Mouse (Mus musculus) adrenal gland, adult 18-20 months (tissue): ENCODE results near the gene Pld2. TPM values are rescaled to one million over a fixed set of nuclear protein-coding genes. Genes with fewer than 3 reads are reported as not detected.
A peak's percentile ranks its signal among the peaks of the same experiment; 100 is the strongest.
"Not testable (repeated sequence)": the region's sequence is repeated elsewhere in the genome, so short reads cannot be mapped to it uniquely, and the experiment has no call there.

ENCODE experiments used
- DNase-seq, 2 experiments: peaks; one replicate each; pipeline ENCODE4 v3.0.0; 2021 to 2022; ENCODE audit warnings: low spot score in 2 of 2
- long read RNA-seq, 2 experiments: library from polyadenylated mRNA; stranded (forward); transcript quantifications; one replicate each; pipeline ENCODE4 v2.0.0; 2021
- total RNA-seq, 2 experiments: library from RNA; stranded (reverse); gene quantifications; 1 replicate in 1 of 2; 2 replicates in 1 of 2; pipeline ENCODE4 v1.2.3; 2021

Gene Pld2
- 1 to 10 TPM; 6.8 to 8.2 TPM for total RNA-seq
- long read RNA-seq, experiment 1, transcript Pld2-201 (25 exons, 3,659 nt): major isoform, 5 of 12 reads
- long read RNA-seq, experiment 1, partial matches to known transcripts: 3 of 12 reads
- long read RNA-seq, experiment 1, other reads (novel, unspliced or antisense): 3 of 12 reads
- long read RNA-seq, experiment 2, transcript Pld2-201 (25 exons, 3,659 nt): major isoform, 8 of 15 reads
- long read RNA-seq, experiment 2, partial matches to known transcripts: 2 of 15 reads
- long read RNA-seq, experiment 2, other reads (novel, unspliced or antisense): 5 of 15 reads

- DNase-seq: peak; percentile 79 to 82
Measured at GRCm38 (mm10) chr11:70539877-70540587, at the start of gene Pld2. Gene Pld2 (plus strand): TSS chr11:70540064.

GRCm38 (mm10) chr11:70499566-70500475 lies 40.0 kb upstream of the Pld2 start:
- peak; percentile 41 to 47 for DNase-seq

- no peak for DNase-seq
Measured at GRCm38 (mm10) chr11:70500476-70500812, 39.4 kb upstream of the Pld2 start.

DNA sequence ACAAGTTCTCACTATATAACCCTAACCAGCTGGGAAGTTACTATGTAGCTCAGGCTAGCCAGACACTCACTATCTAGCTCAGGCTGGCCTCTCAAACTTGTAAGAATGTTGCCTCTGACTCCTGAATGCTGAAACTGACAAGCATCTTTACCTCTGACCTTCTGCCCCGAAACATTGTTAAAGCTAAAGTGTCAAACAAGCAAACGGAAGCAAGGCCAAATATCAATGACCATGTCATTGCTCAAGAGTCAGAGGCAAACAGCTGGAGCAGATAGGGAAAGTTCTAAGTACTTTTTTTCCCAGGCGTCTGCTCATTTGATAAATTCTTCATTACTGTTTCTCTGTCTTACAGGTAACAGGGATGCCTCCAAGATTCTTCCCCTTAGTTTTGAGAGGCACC lies 37.8 kb upstream of the Pld2 start:
- DNase-seq: no peak

GRCm38 (mm10) chr11:70504970-70505369 lies 34.9 kb upstream of the Pld2 start, which contains the start of gene Tm4sf5:
Gene Tm4sf5 (plus strand): TSS chr11:70505244.
- DNase-seq: no peak

DNA sequence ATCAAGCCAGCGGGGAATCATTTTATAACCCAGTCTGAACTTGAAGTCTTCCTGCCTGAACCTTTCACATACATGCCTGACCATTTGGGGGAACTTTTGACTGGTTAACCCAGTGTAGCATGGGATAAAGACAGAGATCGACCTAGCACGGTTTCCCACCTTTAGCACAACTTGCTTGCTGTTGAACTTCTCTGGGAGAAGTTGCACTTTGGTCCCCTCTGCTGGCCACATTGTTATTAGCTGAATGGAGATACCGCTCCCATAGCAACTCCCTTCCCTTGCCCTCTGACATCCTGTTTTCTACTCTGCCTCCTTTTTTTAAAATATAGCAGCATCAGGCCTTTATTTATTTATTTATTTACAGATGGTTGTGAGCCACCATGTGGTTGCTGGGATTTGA lies 33.5 kb upstream of the Pld2 start:
- DNase-seq: peak; percentile 65 to 72

DNA sequence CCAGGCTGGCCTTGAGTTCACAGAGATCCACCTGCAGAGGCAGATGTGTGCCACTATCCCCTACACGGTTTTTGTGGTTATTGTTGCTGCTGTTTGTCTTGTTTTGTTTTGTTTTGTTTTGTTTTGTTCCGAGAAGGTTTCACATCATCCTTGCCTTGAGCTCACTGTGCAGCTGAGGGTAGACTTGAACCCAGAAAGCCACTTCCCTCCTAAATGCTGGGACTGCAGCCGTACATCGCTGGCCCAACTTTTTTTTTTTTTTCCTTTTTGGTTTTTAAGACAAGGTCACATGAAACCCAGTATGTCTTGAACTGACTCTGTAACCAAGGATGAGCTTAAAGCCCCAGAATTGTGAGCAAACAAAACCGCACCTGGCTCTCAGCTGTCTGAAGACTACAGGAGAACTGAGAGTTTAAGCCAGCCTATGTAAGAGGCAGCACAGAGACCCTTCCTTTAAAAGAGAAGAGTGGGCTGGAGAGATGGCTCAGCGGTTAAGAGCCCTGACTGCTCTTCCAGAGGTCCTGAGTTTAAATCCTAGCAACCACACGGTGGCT lies 32.8 kb upstream of the Pld2 start:
- no peak for DNase-seq

DNA sequence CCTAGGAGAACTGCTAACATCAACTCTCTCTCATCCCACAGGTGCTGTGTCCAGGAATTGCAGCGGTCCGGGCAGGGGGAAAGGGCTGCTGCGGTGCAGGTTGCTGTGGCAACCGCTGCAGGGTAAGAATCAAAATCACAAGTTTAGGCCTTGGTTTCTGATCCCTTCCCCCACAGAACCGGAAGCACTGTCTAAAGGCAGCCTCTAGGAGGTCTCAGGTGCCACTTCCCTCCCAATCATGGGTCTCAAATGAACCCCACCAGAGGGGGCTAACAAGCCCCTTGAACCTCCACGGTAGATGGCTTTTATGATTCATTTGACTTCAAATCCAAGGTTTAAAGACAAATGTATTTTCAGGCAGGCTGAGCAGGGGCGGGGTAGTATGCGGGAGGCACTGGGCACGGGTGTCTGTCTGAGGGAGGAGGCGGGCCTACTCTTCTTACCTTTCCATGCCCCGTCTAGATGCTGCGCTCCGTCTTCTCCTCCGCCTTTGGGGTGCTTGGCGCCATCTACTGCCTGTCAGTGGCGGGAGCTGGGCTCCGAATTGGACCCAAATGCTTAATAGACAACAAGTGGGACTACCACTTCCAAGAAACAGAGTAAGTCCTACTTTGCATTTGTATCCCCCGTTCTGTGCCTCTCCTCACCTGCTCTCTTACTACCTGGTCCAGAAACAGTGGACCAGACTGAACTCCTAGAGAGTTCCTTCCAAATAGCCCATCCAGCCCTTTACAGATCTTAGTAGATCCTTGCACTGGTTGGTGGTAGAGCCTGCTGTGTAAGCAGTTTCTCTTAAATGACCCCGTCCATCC lies 29.9 kb upstream of the Pld2 start:
- peak in 1 of 2 experiments; percentile 47 for DNase-seq

DNA sequence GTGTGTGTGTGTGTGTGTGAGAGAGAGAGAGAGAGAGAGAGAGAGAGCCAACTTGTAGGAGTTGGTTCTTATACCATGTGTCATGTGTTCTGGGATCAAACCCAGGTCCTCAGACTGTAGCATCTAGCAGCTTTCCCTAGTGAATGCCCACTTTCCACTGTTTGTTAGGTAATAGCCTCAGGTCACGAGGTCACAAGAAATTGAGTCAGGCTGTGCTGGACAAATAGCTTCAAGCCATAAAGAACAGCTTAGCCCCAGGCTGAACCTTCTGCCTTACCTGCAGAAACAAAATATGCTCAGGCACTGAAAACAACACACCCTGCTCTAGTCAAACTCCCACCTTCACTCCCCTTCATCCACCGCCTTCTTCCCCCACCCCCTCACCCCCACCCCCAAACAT lies 28.6 kb upstream of the Pld2 start:
- DNase-seq: no peak

- DNase-seq: no peak
Measured at GRCm38 (mm10) chr11:70511825-70512224, 28.0 kb upstream of the Pld2 start.

GRCm38 (mm10) chr11:70512709-70513342 lies 27.0 kb upstream of the Pld2 start:
- no peak for DNase-seq

GRCm38 (mm10) chr11:70513520-70513919 lies 26.3 kb upstream of the Pld2 start:
- DNase-seq: no peak

- DNase-seq: no peak
Measured at GRCm38 (mm10) chr11:70514288-70514687, 25.6 kb upstream of the Pld2 start, which contains the start of gene Vmo1. Gene Vmo1 (minus strand): TSS chr11:70514616.

DNA sequence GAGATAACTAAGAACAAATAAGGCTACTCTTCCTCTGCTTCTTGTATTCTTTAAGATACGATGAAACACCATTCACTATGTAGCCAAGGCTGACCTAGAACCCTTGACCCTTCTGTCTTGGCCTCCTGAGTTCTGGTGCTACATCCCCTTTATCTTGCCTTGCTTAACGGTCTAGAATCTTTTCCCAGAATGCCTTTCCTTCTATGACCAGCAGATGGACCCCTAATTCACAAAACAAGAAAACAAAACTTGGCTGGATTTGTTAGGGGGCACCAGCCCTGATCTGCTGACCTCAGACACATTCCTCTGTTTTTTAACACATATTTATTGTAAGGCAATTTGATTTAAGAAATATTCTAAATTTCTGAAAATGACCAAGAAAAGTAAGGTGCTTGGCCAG lies 23.5 kb upstream of the Pld2 start:
- no peak for DNase-seq

DNA sequence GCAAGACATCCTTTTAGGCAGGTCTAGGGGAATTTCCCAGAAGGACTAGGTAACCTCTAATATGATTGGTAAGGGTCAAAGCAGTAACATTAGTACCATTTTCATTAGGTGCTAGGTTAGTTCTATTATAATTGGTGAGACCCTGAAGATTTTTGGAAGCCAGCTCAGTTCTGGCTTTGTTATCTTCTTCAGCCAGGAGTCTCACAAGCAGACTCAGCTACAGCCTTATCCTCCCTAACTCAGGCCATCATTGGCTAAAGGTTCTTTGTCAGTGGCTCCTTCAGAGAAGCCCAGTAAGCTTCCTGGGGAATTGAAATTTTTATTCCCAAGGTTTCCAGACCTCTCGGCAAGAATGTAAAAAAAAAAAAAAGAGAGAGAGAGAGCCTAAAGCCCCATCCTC lies 21.4 kb upstream of the Pld2 start:
- DNase-seq: no peak

- no peak for DNase-seq
Measured at GRCm38 (mm10) chr11:70518923-70519322, 20.9 kb upstream of the Pld2 start, which contains the start of gene Gltpd2. Gene Gltpd2 (plus strand): TSS chr11:70519196.

DNA sequence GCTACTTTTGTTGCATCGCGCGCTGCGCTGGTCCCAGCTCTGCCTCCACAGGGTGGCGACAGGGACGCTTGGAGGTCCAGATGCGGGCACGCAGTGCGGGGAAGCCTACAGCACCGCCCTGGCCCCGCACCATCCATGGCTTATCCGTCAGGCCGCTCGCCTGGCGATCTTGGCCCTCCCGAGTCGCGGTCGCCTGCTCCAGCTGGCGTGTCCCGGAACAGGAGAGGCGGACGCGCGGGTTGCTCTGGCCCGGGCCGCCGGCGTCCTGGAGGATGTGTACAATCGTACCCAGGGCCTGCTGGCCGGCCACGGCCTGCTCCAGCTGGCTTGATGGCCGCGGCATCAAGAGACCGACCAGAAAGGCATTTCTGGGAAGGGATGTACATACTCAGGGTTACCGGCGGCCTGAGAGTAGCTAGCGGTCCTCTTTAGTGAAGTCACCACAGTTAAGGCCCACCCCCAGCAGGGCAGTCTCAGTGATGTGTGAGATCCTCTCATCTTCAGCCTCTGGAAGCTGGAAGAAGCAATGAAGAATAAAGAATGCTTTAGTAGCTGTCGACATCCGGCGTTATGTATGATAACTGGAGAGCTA lies 19.6 kb upstream of the Pld2 start:
- DNase-seq: peak; percentile 25 to 52

- DNase-seq: not testable (repeated sequence)
Measured at GRCm38 (mm10) chr11:70523306-70523989, 16.4 kb upstream of the Pld2 start.

DNA sequence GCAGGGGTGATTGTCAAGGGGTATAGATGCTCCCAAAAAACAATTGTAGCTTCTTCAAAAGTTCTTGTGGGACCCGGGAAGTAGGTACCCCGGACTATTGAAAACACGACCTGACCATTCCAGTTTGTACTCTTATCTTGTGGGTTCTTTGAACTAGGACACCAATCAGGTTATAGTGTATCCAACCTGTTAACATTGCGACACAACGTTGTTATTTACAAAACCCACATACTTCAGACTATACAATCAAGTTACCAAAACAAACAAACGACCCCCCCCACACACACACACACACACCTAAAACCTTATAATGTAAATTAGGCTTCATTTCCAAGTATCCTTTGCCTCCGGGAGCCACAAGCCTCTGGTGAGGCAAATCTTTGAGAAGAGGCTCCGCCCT lies 15.1 kb upstream of the Pld2 start:
- no peak for DNase-seq
